Mouse (Mus musculus) CD4-positive naive resting alpha-beta T cell, adult 76 days (primary cell): ENCODE results near the gene B3glct. TPM values are rescaled to one million over a fixed set of nuclear protein-coding genes. Genes with fewer than 3 reads are reported as not detected.

ENCODE experiments used
- total RNA-seq: library from RNA; stranded (reverse); gene quantifications from one replicate; pipeline ENCODE4 v1.2.4, GENCODE M21; 2023

Gene B3glct
- 4.3 TPM for total RNA-seq

DNA sequence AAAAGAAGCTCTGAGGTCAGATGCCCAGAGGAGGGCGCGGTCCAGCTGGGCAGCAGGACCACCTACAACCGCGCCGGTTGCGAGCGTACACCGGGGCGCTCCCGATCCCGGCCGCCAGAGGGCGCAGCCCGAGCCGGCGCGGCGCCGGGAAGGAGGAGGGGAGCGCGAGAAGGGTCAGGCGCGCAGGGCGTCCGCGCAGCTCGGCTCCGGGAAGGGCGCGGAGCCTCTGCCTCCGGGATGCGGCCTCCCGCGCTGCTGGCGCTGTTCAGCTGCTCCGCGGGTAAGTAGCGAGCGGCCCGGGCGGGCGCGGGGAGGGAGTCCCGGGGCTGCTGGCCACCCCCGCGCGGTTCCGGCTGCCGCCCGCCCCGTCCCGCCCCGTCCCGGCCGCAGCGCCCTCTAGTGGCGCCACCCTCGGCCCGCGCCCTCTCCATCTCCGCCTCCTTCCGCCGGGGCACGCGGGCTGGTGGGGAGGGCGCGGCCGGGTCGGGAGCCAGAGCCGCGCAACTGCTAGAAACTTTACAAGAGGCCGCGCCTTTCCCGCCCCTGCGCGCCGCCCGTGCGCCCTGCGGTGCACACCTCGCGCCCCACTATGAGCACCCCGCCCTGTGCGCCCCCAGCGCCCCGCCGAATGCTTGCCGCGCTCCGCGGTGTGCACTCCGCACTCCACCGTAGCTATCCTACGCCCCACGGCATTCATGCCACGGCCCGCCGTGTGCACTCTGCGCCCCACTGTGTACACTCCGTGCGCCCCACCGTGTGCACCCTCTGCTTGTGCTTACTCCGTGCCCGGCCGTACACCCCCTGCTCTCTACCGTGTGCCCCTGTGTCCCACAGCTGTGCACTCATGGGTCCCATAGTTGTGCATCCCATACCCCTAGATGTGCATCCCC, at the start of gene B3glct:
Gene B3glct, plus strand, starts transcription at position 131 of the 890 bp plus-strand sequence.

DNA sequence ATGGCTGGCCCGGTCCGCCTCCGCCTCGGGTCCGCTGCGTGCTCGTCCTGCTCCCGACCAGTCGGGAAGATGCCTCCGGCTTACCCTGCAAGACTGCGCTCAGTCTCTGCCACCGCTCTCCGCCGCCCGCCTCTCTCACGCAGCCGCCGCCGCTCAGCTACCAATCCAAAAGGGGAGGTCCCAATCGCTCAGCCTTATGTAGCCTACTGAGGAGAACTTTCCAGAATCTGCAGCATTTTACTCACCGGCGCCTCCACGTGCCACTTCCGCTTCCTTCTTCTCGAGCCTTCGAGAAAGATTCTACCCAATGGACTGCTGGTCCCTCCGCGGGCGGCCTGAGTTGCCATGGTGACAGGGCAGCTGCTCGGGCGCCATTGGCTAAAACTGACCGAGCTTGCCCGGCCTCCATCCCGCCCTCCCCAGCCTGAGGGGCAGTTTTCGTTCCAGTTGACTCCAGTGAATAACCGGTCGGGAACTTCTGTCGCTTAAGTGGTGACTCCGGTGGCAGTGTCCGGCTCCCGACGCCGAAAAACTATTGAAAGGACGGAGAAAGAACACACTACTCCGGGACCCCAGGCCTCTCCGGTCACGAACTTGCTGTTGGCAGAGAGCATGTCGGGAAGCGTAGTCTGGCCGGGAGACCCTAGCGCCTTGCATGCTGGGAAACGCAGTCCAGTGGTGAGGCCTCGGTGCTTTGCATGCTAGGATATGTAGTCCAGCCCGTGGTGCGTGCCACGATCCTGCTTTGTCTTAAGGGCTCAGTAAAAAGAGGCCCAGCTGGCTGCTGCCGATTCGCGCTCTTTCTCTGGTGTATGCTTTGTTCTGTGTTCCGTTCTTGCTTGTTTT, 41.7 kb upstream of the B3glct start, which contains the start of gene Hsph1:
Gene Hsph1, minus strand, starts transcription at position 302 of the 846 bp plus-strand sequence.

Other genes with a start within 250 kb of the B3glct start
- gene Tex26, start 238.6 kb upstream of the B3glct start, total RNA-seq, result 1.6 TPM
- gene Wdr95, start 149.6 kb upstream of the B3glct start, total RNA-seq, result not detected
- 189 TPM for gene Hsph1, start 41.9 kb upstream of the B3glct start, total RNA-seq